ENCODE assay signal across 8 mouse cellular contexts in genomic region chr2:171493741-171494140, GRCm38 (mm10).
DNase-seq lines count a peak whose midpoint lies in the region; ATAC-seq lines count a peak whose summit lies in the region.

No protein-coding gene starts in this region.

- peak; percentile 2 to 41 for DNase-seq in heart, adult 18-20 months
- no peak for DNase-seq in heart, adult 9 months (ENCODE audit: low spot score in 2 of 2)
- DNase-seq in urinary bladder, postnatal 14 days (ENCODE audit: low spot score), result peak; percentile 38
- DNase-seq in urinary bladder, adult 2 months (ENCODE audit: low spot score), result no peak
- peak; percentile 42 for DNase-seq in embryo, embryonic 9.5 days (ENCODE audit: extremely low spot score)
- peak; percentile 43 to 76 for DNase-seq in layer of hippocampus, postnatal 25 days (ENCODE audit: extremely low spot score in 1 of 2, low spot score in 1 of 2)
- peak; percentile 62 for DNase-seq in mesoderm, embryonic 11.5 days (ENCODE audit: low read depth, low spot score)

- ATAC-seq in CD4-positive, CD25-positive, alpha-beta regulatory T cell, adult 4 months, result no peak

Comparison
In these comparisons a context has a peak if more than half of its experiments do, and no peak if none do; other contexts are left out.
1. DNase-seq: peak in heart, adult 18-20 months (2 of 2), urinary bladder, postnatal 14 days (single experiment), embryo, embryonic 9.5 days (single experiment), layer of hippocampus, postnatal 25 days (2 of 2) and mesoderm, embryonic 11.5 days (single experiment); none in heart, adult 9 months (0 of 2) and urinary bladder, adult 2 months (single experiment).